Mouse (Mus musculus): Measurements from ENCODE around the gene Gng7.

GRCm38 (mm10) chr10:80899591-80900317 is 115.0 kb downstream of the Gng7 start:
- no peak for TF ChIP-seq CTCF (conservative IDR thresholded peaks at IDR 0.05; ENCODE audit: insufficient read depth, insufficient read length, low read depth, low read length)
- no peak for TF ChIP-seq POLR2A (IDR thresholded peaks at IDR 0.05; ENCODE audit: low read depth, low read length)

Measured in kidney, adult 2 months (tissue).